Mouse (Mus musculus): Measurements from ENCODE around the gene Acot8.

DNA sequence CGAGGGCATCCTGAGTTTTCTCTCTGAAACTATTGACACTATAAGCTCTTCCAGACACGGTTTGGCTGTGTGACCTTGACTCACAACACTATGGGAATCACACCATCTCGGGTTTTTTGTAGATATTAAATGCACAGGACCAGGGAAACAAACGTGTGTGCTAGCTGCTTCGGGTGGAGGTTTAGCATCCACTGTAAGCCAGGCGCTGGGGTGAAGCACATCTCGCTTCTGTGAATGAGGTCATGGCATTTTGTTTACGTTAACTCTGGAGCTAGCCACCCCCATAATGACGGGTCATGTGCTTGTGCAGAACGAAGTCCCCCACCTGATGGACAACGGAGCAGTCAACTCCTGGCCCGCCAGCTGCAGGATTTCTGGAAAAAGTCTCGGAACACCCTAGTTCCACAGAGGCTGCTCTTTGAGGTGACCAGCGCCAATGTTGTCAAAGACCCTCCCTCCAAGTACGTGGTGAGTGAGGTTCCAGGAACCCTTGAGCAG is 18.2 kb downstream of the Acot8 start:
- TF ChIP-seq CTCF (IDR thresholded peaks at IDR 0.05; ENCODE audit: control insufficient read depth, insufficient read depth, low read length) = no peak
- TF ChIP-seq POLR2A (IDR thresholded peaks at IDR 0.05; ENCODE audit: borderline replicate concordance, control insufficient read depth, low read depth, low read length) = no peak
